Mouse (Mus musculus): ENCODE measurements at regions not wholly inside any gene's neighbourhood (a gene's known extent, or its start where the extent isn't known, plus 50 kb on each side); places are given as distances from the start of the nearest gene placed in this dataset.
A peak's percentile ranks its signal among the peaks of the same experiment; 100 is the strongest.

DNA sequence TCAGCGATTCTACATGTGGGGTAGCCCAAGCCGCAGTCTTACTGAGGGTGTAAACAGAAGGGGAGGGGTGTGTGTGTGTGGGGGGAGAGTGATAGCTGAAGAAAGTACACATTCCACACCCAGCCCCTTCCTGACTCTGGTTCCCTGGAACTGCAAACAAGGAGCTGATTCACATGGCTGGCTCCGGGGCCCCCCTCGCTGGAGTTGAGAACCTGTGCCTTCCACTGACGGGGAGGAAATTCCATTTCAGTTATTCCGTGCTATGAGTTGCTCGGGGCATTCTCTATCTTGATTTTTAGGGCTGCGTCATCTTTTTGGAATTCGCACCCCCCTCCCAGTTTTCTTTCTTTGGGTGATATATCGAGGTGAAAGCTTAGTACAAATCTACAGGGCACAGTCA is 1196.2 kb upstream of the A1bg start:
- no peak for DNase-seq

DNA sequence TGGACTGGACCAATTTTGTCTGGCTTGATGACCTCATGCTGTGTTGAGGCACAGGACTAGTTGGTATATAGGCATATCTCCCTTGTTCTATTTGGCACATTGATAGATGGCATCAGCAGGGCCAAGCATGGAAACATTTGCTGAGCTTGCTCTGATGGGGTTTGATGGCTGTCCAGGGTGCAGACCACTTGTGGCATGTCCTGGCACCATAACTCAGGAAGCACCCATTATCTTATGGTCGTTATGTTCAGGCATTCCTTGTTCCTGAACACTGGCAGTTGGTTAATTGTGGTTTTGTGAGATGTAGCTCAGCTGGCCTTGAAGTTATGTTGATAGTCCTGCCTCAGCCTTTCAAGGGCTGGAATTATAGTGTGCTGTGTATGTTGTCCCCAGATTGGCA is 1193.4 kb upstream of the A1bg start:
- DNase-seq = no peak

DNA sequence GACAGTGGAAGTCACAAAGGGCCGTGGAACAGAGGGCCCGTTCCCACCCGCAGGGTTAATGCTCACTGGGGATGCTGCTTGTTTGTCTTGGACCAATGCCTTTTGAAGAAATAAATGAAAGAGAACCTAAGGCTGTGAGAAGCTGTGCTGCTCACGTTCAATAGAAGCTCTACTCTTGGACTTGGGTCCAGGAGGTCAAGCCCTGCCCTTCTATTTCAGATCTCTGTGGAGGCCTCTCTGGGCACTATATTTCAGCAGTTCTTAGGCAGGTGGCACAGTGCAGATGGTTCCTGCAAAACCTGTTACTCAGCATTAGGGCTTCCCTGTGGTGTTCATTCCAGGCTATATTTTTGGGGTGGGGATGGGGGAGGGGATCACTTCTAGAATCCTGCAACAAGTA is 1192.0 kb upstream of the A1bg start:
- no peak for DNase-seq

DNA sequence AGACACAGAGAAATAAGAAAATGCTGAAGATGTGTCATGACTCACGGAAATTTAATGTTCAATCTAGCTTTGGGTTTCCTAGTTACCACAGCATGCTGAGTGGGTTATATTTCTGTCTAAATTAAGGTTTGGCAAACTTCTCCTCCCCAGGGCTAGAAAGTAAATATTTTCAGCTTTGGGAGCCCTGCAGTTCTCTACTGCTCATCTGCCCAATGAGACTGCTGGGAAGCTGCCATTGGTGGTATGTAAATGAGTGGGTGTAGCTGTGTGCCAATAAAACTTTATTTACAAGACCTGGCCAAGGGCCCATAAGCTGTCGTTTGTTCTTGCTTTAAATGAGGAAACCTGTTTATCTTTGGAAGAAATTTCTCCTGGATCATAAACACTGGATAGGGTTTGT is 1189.3 kb upstream of the A1bg start:
- no peak for DNase-seq

DNA sequence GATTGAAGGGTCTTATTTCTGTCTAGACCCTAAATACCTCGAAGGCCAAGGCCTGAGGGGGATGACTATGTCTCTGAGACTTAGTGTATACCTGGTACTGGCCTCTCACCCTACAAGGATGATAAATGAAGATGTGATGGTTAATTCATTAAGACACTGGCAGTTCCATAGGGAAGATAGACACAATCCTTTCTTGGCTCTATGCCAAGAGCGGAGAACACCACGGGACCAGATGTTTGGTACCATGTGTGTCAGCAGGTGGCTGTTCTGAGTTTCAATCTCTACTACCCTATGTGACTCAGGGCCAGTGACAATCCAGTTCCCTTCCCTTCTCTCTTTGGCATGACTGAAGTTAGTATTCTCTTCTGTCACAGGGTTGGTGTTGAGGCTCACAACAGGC is 1185.2 kb upstream of the A1bg start:
- DNase-seq = no peak

DNA sequence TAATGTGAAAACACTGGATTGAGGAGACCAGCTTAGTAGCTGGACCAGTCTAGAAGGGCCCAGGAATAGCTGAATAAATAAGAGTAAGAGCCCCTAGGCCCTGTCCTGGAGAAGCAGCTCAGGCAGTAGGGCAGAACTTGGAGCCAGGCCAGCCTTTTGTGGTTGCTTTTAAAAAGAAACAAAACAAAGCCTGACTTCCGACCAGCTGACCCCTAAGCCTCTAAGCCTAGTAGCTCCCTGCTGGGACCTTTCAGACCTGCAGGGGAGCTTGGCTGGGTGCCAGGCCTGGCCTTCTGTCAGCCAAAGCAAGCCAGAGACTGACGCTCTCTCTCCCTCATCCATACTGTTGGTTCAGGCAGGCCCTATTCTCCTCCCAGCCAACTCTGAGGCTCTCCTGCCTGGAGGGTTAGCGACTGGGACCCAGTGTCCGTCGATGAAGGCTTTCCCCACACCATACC is 1183.7 kb upstream of the A1bg start:
- DNase-seq = peak; percentile 83

DNA sequence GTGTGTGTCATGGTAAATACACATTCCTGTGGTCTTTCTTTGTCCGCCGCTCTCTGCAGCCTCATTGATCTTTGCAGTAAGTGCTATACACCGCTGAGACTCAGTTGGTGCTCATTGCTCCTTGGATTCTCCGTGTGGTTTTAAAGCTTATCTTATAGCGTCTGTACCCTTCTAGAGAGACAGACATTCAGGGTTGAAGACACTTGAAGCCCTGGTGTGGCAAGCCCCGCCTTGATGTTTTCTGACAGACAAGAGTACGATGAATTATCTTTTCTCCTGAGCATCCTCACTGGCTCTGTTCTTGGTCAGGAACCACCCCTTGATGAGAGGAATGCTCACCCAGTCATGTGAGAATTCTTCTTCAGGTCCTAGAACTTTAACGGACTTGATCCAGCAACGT is 1182.7 kb upstream of the A1bg start:
- DNase-seq = no peak

DNA sequence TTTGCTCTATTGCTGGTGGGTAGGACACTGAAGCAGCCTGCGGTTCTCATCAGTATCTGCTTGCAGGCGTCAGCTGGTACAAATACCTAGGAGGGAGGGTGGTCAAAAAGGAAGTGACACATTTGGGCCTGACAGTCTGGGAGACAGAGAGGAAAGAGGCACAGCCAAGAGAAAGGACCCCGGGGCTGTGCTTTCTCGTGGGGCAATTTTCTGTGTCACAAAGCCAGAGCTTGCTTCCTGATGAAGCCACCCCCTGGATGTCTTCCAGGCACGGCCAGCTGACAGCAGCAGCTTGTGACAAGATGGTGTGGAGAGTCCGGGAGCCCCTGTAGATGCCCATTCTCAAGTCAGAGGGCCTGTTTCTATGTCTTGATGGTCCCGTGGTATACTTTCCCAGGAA is 1181.8 kb upstream of the A1bg start:
- no peak for DNase-seq

DNA sequence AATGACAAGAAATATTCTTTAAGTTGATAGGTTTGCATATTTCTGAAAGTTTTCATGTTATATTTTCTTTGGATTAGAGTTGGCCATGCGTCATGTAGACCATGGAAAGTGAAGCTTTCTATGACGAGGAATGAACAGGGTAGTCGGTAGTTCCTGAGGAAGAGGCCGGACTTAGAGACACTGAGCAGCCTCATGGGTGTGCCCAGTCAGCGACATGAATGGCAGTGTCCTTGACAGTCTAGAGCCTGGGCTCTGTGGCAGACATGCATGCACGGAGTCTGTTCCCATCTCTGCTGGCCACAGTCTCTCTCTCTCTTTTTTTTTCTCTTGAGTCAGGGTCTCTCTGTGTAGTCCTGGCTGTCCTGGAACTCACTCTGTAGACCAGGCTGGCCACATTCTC is 1176.9 kb upstream of the A1bg start:
- DNase-seq = no peak

DNA sequence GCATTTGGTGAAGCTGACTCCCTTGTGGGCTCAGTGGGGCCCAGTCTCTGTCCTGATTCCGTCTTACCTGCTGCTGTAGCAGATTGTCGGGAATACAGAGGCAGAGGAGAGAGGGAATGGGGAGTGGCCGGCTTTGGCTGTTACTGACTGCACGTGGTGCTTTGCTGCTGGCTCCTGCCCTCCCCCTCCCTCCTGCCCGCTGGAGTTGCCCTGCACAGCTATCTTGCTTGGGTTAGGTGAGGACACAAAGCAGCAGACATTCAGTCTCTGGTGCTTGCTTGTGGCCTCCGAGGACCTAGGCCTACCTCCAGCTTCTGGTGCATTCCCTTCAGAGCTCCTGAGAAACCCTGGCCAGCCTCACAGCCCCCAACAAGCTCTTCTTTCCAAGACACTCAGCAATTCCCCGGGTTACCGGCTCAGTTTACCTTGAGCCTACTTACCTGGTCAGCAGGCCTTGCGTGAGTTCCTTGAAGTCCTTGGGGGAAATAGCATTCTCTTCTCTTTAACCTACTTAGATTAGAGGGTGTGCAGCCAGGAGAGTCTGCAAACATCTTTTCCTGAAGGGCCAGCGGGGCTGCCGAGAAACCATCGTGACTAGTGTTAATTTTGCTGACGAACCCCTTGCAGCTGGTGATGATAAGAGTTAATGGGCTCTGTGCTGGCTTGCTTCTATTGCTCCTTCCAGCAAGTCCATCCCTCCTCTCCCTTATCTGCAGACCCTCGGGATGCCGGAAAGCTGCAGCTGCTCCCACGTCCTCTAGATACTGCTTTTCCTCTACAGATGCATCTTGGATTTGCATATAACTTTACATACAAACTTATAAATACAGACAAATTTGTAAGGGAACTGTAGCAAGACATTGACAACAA is 1176.2 kb upstream of the A1bg start:
- no peak for DNase-seq

DNA sequence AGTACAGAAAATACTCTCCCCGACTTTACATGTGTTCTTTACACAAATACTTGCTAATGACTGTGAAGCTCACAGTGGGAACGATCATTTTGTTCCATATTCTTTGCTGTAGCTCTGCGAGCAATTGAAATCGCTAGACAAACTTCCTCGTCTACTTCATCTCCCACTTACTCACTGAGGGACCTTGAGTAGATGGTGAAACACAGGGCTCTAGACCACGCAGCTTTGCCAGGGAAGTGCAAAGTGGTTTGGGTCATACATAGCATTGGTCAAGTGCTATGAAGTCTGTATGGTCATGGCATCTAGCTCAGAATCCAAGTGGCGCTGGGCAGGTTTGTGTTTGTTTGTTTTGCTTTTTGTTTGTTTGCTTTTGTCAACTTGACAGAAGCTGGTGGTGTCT is 1174.0 kb upstream of the A1bg start:
- no peak for DNase-seq

DNA sequence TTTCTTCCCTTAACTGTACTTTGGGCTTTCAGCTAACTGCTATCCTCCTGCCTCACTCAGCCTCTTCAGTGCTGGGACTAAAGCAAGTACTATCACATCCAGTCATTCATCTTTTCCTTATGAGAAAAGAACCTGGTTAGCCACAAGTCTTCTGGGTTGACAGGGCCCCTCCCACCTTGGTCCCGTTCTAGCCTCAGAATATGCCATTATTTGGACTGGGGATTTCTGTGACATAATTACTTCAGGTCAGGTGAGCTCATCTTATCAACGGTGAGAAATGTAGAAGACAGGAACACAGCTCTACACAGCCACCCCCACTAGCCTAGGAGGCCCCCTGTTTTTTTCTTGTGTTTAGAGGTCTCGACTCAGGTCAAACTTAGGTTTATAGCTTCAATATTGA is 1172.4 kb upstream of the A1bg start:
- DNase-seq = no peak

DNA sequence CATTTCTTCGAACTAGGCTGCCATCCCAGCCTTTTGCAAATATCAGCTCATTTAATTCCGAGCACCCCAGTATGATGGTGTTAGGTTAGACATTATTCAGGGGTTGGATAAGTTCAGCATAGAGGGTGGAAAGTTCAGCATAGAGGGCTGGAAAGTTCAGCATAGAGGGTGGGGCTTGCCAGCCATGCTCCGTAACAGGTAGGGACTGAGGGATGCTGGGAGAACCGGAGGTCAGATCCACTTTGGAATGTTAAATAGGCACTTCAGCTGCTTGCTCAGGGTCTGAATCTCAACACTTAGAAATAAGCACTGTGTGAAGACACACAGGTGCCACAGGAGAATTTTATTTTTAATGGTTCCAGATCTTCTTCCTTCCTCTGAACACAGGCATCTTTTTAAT is 1170.9 kb upstream of the A1bg start:
- DNase-seq = no peak

DNA sequence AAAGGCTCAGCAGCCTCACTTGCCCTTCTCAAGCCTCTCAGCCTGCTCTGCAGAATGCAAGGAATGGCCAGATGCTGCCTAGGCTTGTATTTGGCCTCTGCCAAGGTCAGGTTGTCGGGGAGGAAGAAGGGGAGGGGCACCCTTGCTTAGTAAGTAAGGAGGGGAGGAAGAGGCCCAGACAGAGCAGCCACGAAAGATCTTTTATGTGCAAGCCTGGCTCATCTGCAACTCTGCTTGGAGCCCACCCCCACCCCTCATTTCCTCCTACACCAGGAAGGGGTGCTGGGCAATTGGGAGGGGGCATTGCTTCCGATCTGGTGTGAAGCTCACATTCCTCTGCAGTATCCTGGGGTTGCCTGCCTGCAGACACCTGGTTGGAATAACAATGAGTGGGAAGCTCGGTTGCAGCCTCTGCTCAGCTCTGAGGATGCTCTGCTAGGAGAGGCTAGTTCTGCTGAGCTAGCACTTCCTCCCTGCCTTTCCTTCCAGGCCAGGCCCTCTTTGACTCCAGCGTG is 1169.9 kb upstream of the A1bg start:
- peak; percentile 50 for DNase-seq

DNA sequence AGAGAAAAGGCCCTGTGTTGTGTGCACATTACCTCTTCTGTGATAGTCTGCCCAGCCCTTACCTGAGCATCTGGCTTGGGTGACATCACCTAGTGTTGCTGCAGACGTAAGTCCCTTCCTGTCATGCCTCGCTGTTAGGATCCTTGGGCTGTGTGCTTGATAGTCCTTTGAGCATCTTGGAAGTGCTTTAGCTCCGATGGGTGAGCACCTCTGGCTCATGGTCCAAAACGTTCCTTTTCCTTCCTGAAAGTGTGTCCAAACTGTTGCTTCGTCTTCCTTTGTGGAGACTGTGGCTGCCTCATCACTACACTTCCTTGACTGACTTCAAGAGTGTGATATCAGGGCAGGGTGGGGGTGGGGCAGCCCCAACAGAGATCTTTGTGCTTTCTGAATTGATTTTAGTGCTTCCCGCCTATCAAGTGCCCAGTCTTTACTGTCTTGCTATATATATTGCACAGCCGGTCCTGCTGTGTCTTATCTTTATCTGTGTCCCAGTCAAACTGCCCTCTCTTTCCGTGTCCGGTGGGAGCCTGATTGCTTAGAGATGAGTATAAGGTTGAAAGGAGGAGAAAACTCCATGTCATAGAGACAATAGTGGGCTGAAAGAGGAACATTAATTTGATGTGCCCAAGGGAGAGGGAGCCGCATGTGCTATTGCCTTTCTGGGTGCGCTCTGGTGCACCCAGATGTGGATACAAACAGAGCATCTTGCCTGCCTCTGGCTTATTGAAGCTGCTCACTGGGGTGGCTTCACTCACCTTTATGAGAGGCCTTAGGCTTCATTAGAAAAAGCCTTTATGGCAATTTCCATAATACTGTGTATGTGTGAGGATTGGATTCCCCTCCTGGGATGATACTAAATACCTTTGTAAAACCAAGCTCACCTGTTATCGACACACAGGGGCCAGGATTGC is 1169.2 kb upstream of the A1bg start:
- no peak for DNase-seq

DNA sequence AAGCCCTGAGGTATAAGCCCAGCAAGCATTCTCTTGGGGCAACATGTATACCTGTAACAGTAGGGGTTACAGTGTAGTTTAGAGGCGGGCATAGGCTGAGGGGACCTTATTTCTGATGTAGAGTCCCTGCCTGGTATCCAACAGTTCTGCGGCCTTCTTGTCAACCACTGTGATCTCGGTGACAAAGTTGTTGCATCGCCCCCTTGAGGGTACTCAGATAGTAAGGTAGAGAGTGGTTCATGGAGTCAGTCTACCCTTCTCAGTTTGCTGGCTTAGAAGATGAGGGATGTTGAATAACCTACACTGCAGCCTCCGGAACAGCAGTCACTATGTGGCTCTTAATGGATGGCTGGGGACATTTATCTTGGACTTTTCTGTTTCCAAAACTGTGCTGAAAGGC is 1168.3 kb upstream of the A1bg start:
- DNase-seq = no peak

DNA sequence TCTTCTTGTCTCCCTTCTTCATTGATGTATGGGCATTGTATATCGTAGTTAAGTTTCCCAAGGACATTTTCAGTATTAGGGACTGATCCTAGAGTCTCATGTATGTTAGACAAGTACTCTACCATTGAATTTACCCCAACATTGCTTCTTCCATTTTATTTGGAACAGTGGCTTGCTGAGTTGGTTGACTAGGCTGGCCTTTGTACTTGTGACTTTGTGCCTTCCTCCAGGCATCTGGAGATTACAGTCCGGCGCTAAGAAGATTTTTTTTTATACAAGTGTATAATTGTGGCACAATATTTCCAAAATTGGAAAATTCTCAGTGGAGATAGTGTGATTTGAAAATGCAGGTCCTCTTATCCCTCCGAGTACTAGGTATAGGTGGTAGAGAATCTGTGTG is 1165.5 kb upstream of the A1bg start:
- no peak for DNase-seq

DNA sequence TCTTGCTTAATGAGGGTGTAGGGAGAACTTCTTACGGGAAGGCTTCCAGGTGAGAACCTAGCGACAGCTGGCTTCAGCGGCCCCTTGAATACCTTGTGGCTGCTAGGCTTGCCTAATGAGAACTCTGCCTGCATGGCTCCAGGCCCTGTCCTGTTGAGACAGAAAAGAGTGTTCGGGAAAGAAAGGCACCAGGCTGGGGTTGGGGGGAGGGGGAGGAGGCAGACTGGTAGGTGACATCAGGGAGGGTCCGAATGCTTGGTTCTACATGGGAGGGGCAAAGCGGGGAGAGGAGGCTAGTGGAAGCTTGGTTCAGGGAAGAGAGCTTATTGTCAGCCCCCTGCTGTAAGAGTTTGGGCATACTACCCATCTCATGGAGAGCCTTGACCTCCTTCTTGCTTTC is 1164.9 kb upstream of the A1bg start:
- no peak for DNase-seq

DNA sequence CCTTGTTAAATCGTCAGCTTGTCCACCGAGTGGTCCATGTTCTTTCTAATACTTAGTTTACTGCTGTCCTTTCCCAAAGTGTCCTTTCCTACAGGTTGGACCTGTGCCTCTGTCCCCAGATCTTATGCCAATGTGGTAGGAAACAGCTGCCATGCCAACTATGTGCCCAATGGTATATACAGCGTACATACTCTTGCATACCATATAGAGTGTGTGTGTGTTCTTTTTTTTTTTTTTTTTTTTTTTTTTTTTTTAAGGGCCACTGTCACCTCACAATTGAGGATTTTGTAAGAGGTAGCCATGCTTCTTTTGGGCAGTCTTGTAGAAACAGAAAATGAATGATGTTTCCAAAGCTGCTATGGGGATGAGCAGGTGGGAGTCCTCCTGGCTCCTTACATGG is 1163.2 kb upstream of the A1bg start:
- no peak for DNase-seq

DNA sequence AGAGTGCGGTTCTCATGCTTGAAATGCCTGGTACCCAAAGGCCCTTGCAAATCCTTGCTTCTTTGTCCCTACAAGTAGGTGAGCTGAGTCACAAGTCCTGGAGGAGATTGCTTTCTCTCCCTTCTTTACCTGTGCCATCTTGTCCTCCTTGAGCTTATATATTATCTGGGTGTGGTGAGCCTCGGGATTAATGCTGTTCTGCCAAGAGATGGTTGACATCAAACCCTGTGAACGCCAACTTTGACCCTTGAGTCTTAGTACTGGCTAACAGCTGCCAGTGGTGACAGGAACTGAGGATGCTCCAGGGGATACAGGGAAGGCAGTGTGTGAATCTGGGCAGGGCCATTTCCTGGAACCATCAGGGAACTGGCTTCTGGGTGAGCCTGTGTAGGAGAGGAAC is 1160.5 kb upstream of the A1bg start:
- no peak for DNase-seq

DNA sequence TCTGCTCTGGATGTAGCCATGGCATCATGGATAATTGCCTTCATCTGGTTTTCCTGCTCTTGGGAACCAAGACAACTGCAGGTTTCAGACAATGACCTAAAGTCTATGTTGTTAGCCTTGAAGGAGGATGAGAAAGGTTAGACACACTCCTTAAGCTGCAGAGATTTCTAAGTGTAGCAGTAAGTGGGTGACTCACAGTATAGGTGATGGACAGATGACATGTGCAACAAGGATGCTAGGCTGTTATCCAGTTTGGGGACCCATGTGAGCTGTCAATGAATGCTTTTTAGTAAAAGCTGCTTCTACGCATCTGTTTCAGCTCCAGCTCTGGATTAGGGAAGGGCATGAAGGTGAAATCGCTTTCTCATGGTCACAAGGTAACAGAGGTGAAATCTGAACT is 1159.7 kb upstream of the A1bg start:
- no peak for DNase-seq

DNA sequence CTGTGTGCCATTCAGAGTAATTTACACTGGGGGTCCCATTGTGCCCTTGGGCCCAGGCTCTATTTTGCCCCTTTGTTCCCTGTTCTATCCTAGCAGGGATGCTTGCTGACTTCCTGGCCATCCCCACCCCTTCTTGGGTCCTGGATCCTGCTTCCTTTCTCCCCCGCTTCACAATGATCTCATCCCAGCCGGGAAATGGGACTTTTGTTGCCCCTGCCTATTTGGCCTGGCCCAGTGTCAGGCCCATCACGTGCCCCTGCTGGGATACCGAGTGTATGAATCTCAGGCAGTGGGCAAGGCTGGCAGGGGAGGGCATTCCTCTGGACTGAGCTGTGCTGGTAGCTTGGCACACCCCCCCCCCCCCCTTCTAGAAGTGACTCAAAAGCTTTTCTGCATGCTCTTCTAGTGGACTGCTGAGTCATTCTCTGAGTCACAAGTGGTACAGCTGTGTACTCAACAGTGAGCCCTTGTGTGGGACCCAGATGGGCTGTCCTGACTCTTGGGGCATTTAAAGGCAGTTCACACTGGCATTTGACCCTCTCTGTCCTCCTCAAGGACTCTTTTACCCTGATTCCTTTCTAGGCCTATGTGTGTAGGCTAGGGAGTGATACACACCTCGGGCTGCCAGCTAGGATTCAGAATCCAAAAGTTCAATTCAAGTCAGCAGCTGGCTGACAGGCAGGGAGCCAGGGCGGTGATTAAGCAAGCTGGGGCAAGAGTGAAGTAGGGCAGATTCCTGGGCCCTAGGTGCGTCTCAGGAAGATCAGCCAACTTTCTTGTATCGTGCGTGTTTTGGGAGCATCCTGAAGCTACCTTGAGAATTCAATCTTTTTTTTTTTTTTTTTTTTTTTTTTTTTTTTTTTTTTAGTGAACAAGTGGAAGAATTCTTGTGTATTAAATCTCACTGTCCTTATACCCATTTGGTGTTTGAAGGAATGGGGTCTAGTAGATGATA is 1156.6 kb upstream of the A1bg start:
- peak; percentile 84 for DNase-seq
